Mouse (Mus musculus) hindbrain, embryonic 11.5 days (tissue): Measurements from ENCODE around the gene Pdk2. TPM values are rescaled to one million over a fixed set of nuclear protein-coding genes. Genes with fewer than 3 reads are reported as not detected.

Experiments
- ATAC-seq: fragments of 200-750 bp; cut with Nextera tagmentation; 2 replicates; pipeline ENCODE4 v1.8.0; 2017; ENCODE audit warnings: mild to moderate bottlenecking, moderate TSS enrichment, moderate library complexity; ENCODE audit not compliant: low FRiP score
- DNase-seq: peaks from one replicate; pipeline ENCODE4 v3.0.0-alpha.2; 2015; ENCODE audit warnings: low spot score
- H3K27ac ChIP-seq: fragments of 300-500 bp; sonication (generic); 2 replicates; pipeline ENCODE4 v1.5.1; 2014; ENCODE audit warnings: mild to moderate bottlenecking, low read depth, low read length
- H3K27me3 ChIP-seq: fragments of 300-500 bp; sonication (generic); 2 replicates; pipeline ENCODE4 v1.6.1; 2014; ENCODE audit warnings: mild to moderate bottlenecking, low read length, moderate library complexity, mixed read lengths; ENCODE audit not compliant: control insufficient read depth, insufficient read depth
- H3K36me3 ChIP-seq: fragments of 300-500 bp; sonication (generic); 2 replicates; pipeline ENCODE4 v1.6.1; 2014; ENCODE audit warnings: mild to moderate bottlenecking, low read length, moderate library complexity, mixed read lengths; ENCODE audit not compliant: control insufficient read depth, insufficient read depth
- H3K4me1 ChIP-seq: fragments of 300-500 bp; sonication (generic); replicated peaks from 2 replicates; pipeline ENCODE4 v1.6.1; 2014; ENCODE audit warnings: low read length, mixed read lengths; ENCODE audit not compliant: control insufficient read depth, insufficient read depth
- H3K4me2 ChIP-seq: fragments of 300-500 bp; sonication (generic); replicated peaks from 2 replicates; pipeline ENCODE4 v1.6.1; 2014; ENCODE audit warnings: mild to moderate bottlenecking, low read depth, low read length
- H3K4me3 ChIP-seq: fragments of 300-500 bp; sonication (generic); 2 replicates; pipeline ENCODE4 v1.5.1; 2014; ENCODE audit warnings: low read depth, low read length
- H3K9ac ChIP-seq: fragments of 300-500 bp; sonication (generic); 2 replicates; pipeline ENCODE4 v1.6.1; 2014; ENCODE audit warnings: low read depth, low read length
- H3K9me3 ChIP-seq: fragments of 300-500 bp; sonication (generic); 2 replicates; pipeline ENCODE4 v1.6.1; 2016; ENCODE audit warnings: low read length; ENCODE audit not compliant: control insufficient read depth
- WGBS: fragments of 180-500 bp; shearing (Covaris S2); extraction: QIAGEN DNeasy Blood & Tissue Kit; methylation state at CpG from one replicate; pipeline ENCODE4 v1.1.7; 2014; 5-methylcytosine and 5-hydroxymethylcytosine counted together
- polyA plus RNA-seq: library from polyadenylated mRNA; unstranded; fragments of >200 nt; fragmentation: Nextera tagmentation; extraction: Ambion mirVana; gene quantifications from 2 replicates; pipeline ENCODE4 v1.2.1, GENCODE M21; 2014

The Pdk2 gene
- polyA plus RNA-seq, 1 experiment from 2014 or later = 12.5 TPM

DNA sequence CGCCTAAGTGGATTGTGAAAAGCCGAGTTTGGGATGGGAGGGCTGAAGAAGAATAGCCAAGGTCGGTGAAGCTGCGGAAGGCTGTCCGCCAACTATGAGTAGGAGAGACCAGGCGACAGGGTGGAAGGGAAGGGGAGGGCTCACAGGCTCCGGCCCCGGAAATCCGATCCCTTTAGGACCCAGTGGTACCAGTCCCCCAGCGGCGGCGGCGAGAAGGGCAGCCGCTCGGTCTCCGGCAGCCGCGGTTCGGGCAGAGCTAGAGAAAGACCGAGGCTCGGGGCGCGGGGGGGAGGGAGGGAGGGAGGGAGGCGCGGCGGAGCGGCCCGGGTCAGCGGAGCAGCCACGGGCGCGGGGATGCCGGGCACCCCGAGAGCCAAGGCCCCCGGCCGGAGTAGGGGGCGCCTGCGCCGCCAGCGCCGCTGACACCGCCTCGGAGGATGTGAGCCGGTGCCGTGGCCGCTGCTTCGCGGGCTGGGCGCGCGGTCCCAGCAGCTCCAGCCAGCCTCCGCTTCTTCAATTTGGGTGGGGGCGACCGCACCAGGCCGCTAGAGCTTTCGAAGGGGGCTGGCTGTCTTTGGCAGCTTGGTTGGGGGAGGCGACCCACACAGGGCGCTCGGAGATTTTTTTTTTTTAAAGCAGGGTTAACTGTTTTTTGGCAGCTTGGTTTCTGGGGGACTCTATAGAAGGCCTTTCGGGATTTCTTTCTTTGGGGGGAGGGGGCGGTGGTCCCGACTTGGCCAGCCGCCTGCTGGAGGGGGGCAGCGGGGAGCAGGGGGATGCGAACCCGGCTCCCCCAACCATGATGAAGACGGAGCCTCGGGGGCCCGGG lies 50.2 kb downstream of the Pdk2 start, which contains the start of gene Ppp1r9b:
TSS of gene Ppp1r9b (plus strand) at position 287 of the 829 bp plus-strand sequence.
- under 1% methylated on average over 47 of the region's 69 CpGs for WGBS
- peak within 1 kb of the TSS; percentile 88 for H3K27ac ChIP-seq

DNA sequence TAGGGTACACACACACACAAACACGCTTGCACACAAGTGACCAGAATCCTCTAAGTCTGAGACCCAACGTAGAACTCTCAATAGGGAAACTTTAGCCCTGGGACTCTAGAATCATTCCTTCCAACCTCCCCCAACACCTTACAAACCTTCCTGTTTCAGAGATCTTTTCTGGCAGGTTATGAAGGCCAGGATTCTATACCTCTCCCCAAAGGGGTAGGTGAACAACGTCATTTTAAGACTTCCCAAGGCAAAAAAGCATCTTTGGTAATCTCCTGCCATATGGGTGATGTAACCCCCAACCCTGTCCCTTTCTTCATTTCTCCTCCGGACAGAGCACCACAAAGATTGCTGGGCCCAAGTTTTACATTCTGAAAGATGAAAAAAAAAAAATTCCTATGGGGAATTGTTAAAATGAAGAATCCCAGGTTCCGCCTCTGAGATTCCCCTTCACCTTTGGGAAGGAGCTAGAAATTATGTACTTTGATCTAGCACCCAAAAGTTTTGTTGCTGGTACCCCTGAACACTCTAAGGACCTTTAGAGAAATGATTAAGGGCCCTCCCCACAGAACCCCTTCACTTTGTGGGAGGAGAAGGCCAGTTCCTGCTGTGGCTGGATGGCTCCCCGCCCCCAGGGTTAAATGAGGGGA lies 50.9 kb downstream of the Pdk2 start:
- Histone ChIP-seq H3K4me2 (peak overlapping the region; percentile 99), H3K4me3 (peak overlapping the region; percentile 92), H3K27me3 (no peaks in the 10 kb centered on the region), H3K36me3 (no peaks in the 10 kb centered on the region), H3K27ac (peak overlapping the region; percentile 88), H3K9me3 (no peaks in the 10 kb centered on the region), H3K4me1 (peaks cover 27% of the 10 kb centered on the region), H3K9ac (peak overlapping the region; percentile 93; the same call in 1 of the 2 replicates)
- no peak for DNase-seq
- no peak for ATAC-seq
- 49% methylated on average over 6 of the region's 6 CpGs for WGBS

More for the DNA sequence above, 50.2 kb downstream of the Pdk2 start, which contains the start of gene Ppp1r9b:
- no peaks in the 10 kb centered on the region for H3K27me3 ChIP-seq
- H3K9me3 ChIP-seq = no peaks in the 10 kb centered on the region
- H3K4me1 ChIP-seq = peaks cover 29% of the 10 kb centered on the region
- peak within 1 kb of the TSS; percentile 93 for H3K9ac ChIP-seq
- no peaks in the 10 kb centered on the region for H3K36me3 ChIP-seq
- peak; percentile 78 for ATAC-seq
- peak; percentile 95 for DNase-seq
- H3K4me2 ChIP-seq = peak within 1 kb of the TSS; percentile 99
- peak within 1 kb of the TSS; percentile 92 for H3K4me3 ChIP-seq

DNA sequence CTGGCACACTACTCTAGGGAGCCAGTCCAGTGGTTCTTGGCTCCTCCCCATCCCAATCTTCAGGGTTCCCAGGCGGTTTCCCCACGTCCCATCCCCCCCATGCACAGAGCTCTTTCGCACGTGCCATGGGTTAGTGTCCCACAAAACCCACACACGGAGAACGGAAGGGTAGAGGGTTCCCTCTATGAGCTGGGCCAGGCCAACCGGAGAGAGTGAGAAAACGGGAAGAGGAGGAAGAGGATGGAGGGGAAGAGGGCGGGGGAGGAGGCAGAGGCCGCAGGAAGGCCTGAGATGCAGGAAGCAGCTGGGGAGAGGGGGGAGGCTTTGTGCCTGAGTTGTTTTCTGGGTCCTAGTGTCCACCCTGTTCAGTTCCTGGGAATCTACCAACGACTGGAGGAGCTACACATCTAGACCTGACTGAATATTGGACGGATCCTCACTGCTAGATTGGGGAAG lies 51.6 kb downstream of the Pdk2 start:
- WGBS = under 1% methylated on average over 12 of the region's 12 CpGs
- peak; percentile 95 for DNase-seq
- Histone ChIP-seq H3K27me3 (no peaks in the 10 kb centered on the region), H3K9ac (peak overlapping the region; percentile 67), H3K4me1 (peaks cover 22% of the 10 kb centered on the region), H3K36me3 (no peaks in the 10 kb centered on the region), H3K4me2 (peak overlapping the region; percentile 53), H3K9me3 (no peaks in the 10 kb centered on the region), H3K4me3 (peak overlapping the region; percentile 48), H3K27ac (peak overlapping the region; percentile 84)
- ATAC-seq = peak; percentile 56

DNA sequence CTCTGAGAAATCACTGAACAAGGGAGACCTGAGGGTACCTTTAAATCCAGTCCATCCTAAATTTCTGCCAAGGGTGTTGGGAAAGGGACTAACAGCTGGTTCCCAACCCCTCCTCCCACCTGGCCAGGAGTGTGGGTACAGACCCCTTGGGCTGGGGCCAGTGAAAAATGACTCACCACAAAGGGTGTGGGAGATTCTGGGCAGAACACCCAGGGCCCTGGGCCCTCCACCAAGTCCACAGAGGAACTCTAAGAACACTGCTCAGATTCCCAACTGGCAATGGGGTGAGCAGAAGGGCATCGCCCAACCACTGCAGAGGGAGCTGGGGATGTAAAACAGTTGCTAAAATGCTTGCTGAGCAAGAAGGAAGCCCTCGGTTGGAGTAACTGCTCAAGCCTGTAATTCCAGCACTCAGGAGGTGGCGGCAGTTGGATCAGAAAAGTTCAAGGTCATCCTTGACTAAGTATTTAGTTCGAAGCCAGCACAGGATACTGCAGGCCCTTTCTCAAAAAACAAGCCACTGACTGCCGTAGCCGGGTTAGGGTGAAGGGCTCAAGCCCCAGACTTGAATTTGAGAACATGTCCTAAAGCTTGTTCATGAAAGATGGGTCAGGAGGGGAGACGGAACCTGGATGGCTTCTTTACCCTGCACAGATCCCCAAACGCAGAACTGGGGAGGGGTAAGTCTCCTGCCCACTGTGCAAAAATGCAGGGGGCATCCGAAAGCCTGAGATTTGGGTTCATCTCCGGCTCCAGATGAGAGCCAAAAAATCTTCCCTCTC lies 52.2 kb downstream of the Pdk2 start:
- no peak; the same call in 1 of the 2 replicates for ATAC-seq
- peak overlapping the region; percentile 53 for H3K4me2 ChIP-seq
- peaks cover 16% of the 10 kb centered on the region for H3K4me1 ChIP-seq
- no peak for DNase-seq
- H3K27ac ChIP-seq = peak overlapping the region; percentile 84
- 21% methylated on average over 10 of the region's 10 CpGs for WGBS
- no peaks in the 10 kb centered on the region for H3K9me3 ChIP-seq
- no peaks in the 10 kb centered on the region for H3K27me3 ChIP-seq
- peak overlapping the region; percentile 67 for H3K9ac ChIP-seq
- H3K4me3 ChIP-seq = peak overlapping the region; percentile 48
- H3K36me3 ChIP-seq = no peaks in the 10 kb centered on the region

- ATAC-seq = no peak
- 80% methylated on average over 8 of the region's 8 CpGs for WGBS
- H3K36me3 ChIP-seq = no peaks in the 10 kb centered on the region
- H3K4me1 ChIP-seq = peaks cover 9% of the 10 kb centered on the region
- no peaks in the 10 kb centered on the region for H3K9me3 ChIP-seq
- no peak overlapping the region for H3K27ac ChIP-seq
- no peak for DNase-seq
- H3K27me3 ChIP-seq = no peaks in the 10 kb centered on the region
- H3K4me3 ChIP-seq = no peak overlapping the region
- no peak overlapping the region for H3K4me2 ChIP-seq
- no peak overlapping the region for H3K9ac ChIP-seq
Observed at GRCm38 (mm10) chr11:94987851-94988250, 53.3 kb downstream of the Pdk2 start.

DNA sequence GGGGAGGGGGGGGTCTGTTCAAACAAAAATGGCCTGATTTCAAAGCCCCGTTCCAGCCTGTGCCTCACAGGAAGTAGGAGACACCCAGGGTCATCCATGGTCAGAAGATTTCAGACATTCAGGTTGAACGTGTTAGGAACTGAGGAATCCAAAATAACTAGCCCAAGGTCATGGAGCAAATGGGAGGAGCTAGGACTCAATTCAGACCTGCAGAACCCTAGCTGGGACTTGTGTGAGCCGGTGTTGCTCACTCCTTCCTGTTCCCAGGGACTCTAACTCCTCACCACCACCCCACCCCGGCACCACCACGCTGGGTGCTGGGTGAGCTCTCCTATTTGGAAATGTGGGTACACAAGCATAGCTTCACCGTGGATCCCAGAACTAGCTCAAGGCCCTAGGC lies 53.8 kb downstream of the Pdk2 start:
- WGBS = 48% methylated on average over 6 of the region's 6 CpGs
- no peak overlapping the region for H3K4me2 ChIP-seq
- H3K27me3 ChIP-seq = no peaks in the 10 kb centered on the region
- H3K36me3 ChIP-seq = no peaks in the 10 kb centered on the region
- no peak overlapping the region for H3K27ac ChIP-seq
- H3K4me3 ChIP-seq = no peak overlapping the region
- no peak overlapping the region for H3K9ac ChIP-seq
- DNase-seq (no peak), ATAC-seq (no peak)
- H3K4me1 ChIP-seq = peaks cover 9% of the 10 kb centered on the region
- H3K9me3 ChIP-seq = no peaks in the 10 kb centered on the region

- no peaks in the 10 kb centered on the region for H3K9me3 ChIP-seq
- 76% methylated on average over 2 of the region's 2 CpGs for WGBS
- DNase-seq (no peak), ATAC-seq (no peak)
- no peaks in the 10 kb centered on the region for H3K27me3 ChIP-seq
- H3K4me2 ChIP-seq = no peak overlapping the region
- H3K27ac ChIP-seq = no peak overlapping the region
- H3K36me3 ChIP-seq = no peaks in the 10 kb centered on the region
- no peak overlapping the region for H3K9ac ChIP-seq
- H3K4me1 ChIP-seq = peaks cover 9% of the 10 kb centered on the region
- H3K4me3 ChIP-seq = no peak overlapping the region
Observed at GRCm38 (mm10) chr11:94986435-94986834, 54.7 kb downstream of the Pdk2 start.

- ATAC-seq (no peak), DNase-seq (no peak)
- H3K36me3 ChIP-seq = no peaks in the 10 kb centered on the region
- H3K9ac ChIP-seq = no peak overlapping the region
- no peaks in the 10 kb centered on the region for H3K27me3 ChIP-seq
- no peak overlapping the region for H3K27ac ChIP-seq
- H3K4me2 ChIP-seq = no peak overlapping the region
- no peaks in the 10 kb centered on the region for H3K9me3 ChIP-seq
- 75% methylated on average over 5 of the region's 5 CpGs for WGBS
- peaks cover 9% of the 10 kb centered on the region for H3K4me1 ChIP-seq
- H3K4me3 ChIP-seq = no peak overlapping the region
Observed at GRCm38 (mm10) chr11:94985822-94986221, 55.3 kb downstream of the Pdk2 start.
